Mouse (Mus musculus): ENCODE results near the gene Frs3. TPM values are rescaled to one million over a fixed set of nuclear protein-coding genes. Genes with fewer than 3 reads are reported as not detected.
A peak's percentile ranks its signal among the peaks of the same experiment; 100 is the strongest.
"Not testable (repeated sequence)": the region's sequence is repeated elsewhere in the genome, so short reads cannot be mapped to it uniquely, and the experiment has no call there.

Frs3 gene
- total RNA-seq (2021), result 1 to 10 TPM; 4.6 to 5.4 TPM
- long read RNA-seq, experiment 1, partial matches to known transcripts, result 1 of 4 reads
- long read RNA-seq, experiment 1, other reads (novel, unspliced or antisense), result 1 of 4 reads
- long read RNA-seq, experiment 2, partial matches to known transcripts, result 0 of 1 reads
- long read RNA-seq, experiment 2, other reads (novel, unspliced or antisense), result 1 of 1 reads

DNA sequence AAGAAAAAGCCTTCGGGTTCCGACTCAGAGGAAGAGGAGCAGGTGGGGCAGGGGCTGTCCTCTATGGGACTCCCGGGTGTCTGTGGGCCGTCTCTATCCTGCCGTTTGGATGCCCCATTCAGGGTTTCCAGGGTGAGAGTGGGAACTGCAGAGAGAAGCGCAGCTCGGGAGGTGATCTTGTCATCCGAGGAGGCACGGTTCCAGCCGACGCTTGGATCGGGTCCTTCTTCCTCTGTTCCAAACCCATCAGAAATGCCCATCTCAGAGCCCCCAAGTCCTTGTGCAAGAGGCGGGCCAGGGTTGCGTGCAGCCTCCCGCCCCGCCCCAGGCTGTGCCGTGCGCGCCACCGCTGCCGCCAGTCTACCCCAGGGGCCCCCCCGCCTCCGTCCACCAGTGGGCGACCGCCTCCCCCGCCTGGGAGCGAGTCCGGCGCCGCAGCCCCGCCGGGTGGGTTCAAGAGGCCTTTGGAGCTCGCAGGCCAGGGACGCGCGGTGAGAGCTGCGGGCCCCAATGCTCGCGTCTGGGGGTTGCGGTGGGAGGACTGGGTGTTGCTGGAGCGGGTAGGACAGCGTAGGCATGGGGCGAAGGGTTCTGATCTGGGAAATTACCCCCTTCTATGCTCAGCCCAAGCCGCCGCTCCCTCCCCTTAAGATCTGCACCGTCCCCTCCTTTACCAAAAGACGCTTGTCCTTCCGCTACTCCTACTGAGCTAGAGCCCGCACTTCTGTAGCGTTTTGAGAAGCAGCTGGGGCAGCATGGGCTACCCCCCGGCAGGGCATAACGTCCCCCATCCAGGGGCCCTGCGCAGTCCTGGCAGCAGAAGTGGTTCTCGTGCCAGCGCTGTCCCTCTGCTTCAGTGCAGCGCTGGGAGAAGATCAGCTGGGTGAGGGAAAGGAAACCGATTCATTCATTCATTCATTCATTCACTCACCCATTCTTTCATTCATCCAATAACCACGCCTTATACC, at the start of gene Frs3:
Gene Frs3 (plus strand): TSS at position 423 of the 968 bp plus-strand sequence.
- DNase-seq, result peak; percentile 70 to 75

DNA sequence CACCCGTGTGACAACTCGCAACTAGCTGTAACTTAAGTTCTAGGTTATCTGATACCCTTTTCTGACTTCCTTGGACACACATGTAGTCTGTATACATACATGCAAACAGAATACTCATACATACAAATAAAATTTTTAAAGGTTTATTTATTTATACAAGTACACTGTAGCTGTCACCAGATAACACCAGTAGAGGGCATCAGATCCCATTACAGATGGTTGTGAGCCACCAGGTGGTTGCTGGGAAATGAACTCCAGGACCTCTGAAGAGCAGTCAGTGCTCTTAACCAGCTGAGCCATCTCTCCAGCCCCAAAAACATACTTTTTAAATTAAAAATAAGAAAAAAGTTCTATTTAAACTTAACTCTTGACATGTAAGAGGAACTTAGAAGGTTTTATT, 45.8 kb upstream of the Frs3 start:
- DNase-seq, result no peak

- DNase-seq, result peak; percentile 39 to 66
Measured at GRCm38 (mm10) chr17:47646683-47647082, 42.1 kb upstream of the Frs3 start.

- DNase-seq, result no peak
Measured at GRCm38 (mm10) chr17:47648966-47649365, 39.9 kb upstream of the Frs3 start.

DNA sequence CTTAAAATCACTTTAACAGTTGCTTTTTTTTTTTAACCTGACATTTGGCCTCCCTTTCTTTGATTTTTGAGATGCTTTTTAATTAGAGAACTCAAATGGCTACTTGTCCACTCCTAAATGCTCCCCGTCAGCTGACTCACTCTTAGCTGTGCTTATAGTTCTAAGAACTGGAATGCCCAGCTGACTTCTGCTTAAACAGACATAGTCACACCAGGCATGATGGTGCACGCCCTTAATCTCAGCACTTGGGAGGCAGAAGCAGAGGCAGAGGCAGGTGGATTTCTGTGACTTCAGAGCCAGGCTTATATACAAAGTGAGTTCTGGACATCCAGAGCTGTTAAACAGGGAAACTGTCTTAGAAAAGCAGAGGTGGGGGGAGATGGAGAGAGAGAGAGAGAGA, 36.9 kb upstream of the Frs3 start:
- DNase-seq, result no peak

GRCm38 (mm10) chr17:47654346-47654745, 34.5 kb upstream of the Frs3 start:
- not testable (repeated sequence) for DNase-seq

DNA sequence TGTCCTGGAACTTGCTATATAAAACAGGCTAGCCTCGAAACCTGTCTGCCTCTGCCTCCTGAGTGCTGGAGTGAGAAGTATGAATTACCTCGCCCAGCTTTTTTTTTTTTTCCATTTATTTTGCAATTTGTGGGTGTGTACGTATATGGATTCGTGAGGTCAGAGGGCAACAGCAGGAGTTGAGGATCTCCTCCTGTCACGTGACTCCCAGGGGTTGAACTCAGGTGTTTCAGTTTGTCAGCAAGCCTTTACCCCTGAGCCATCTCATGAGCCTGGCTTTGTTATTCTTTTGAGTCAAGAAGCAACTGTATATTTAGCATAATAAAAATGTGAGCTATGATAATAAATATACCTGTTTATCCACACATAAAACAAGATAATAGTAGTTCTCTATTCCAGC, 33.1 kb upstream of the Frs3 start:
- no peak for DNase-seq

DNA sequence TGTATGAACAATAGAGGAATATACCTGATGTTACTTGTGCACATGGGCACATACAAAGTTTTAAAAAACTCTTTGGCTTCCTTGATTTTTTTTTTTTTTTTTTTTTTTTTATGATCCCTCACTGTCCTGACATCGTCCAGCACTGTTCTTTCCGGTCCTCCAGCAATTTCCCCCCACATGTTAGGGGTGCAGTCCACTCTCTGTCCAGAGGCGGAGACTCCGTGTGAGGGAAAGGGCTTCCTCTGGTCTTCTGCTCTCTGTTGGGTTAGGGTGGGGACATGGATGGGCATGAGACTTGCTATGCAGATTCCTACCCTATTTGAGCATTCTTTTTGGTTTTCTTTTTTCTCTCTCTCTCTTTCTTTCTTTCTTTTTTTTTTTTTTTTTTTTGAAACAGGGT, 30.9 kb upstream of the Frs3 start:
- DNase-seq, result no peak

GRCm38 (mm10) chr17:47658741-47659243, 30.0 kb upstream of the Frs3 start:
- DNase-seq, result peak in 1 of 2 experiments; percentile 34

- DNase-seq, result no peak
Measured at GRCm38 (mm10) chr17:47663009-47663713, 25.7 kb upstream of the Frs3 start.

DNA sequence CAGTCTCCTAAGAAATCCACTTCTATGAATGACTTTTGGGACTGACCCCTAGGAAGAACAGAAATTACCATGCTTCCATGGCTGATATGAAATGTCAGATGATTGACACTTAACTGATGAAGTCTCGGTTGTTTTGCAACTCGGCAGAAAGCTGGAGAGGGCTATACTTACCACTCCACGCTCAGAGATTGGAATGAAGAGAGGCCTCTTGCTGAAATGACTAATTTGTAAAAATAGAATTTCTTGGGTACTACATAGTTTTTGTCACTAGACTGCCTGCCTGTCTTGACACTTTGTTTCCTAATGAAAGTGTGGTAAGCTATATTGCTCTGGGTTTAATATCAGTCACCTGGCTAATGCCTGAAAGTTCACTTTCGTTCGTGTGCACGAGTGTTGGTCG, 24.4 kb upstream of the Frs3 start:
- no peak for DNase-seq

DNA sequence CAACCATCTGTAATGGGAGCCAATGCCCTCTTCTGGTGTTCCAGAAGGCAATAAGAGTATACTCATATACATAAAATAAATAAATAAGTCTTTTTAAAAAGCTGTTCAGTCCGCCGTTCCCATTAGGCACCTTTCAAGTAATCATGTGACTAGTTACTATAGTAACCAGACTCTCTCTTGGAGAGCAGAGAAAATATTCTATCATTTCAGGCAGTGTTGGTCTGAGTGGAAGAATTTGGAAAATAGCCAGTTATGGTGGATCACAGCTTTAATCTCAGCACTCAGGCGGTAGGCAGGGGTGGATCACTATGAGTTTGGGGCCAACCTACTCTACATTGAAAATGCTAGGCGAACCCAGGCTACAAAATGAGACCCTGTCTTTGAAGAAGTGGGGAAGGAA, 19.7 kb upstream of the Frs3 start:
- DNase-seq, result no peak

GRCm38 (mm10) chr17:47671988-47672310, 16.9 kb upstream of the Frs3 start:
- DNase-seq, result no peak

DNA sequence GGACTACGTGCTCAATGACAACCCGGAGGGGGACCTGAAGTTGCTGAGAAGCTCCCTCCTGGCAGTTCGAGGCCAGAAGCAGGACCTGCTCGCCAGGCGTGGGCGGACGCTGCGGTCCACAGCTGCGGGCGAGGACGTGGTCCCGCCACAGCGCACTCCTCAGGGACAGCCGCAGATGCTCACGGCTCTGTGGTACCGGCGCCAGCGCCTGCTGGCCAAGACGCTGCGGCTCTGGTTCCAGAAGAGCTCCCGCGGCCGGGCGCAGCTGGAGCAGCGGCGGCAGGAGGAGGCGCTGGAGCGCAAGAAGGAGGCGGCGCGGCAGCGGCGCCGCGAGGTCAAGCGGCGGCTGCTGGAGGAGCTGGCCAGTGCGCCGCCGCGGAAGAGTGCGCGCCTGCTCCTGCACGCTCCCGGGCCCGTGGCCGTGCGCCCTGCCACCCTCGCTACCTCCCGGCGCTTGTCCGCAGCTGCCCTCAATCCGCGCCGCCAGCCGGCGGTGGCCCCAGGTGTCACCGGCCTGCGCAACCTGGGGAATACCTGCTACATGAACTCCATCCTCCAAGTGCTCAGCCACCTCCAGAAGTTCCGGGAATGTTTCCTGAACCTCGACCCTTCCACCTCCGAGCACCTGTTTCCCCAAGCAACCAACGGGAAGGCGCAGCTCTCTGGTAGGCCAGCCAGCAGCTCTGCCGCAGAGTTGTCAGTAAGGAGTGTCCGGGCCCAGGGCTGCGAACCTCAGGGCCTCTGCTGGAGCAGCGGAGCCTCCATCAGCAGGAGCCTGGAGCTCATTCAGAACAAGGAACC, 16.3 kb upstream of the Frs3 start:
- peak; percentile 64 to 79 for DNase-seq

DNA sequence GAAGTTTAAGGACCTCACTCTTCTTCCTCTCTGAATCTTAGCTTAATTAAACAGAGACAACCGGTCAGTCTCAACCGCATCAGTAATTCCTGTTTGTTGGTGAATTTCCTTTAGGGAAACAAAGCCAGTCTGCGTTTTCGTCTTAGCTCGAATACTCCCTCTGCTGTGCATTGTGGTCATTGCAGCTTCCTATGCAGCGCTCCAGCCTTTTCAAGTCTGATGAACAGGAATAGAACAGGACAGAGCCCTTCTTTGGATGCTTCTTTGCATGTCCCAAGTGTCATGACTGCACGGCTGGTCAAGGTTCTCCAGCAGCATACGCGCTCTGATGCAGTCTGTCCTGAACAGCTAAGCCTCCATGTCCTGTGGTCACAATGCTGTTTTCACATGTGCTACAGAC, 12.2 kb upstream of the Frs3 start:
- peak; percentile 66 to 86 for DNase-seq

GRCm38 (mm10) chr17:47678238-47678637, 10.6 kb upstream of the Frs3 start:
- DNase-seq, result no peak

GRCm38 (mm10) chr17:47678702-47679101, 10.1 kb upstream of the Frs3 start:
- no peak for DNase-seq

DNA sequence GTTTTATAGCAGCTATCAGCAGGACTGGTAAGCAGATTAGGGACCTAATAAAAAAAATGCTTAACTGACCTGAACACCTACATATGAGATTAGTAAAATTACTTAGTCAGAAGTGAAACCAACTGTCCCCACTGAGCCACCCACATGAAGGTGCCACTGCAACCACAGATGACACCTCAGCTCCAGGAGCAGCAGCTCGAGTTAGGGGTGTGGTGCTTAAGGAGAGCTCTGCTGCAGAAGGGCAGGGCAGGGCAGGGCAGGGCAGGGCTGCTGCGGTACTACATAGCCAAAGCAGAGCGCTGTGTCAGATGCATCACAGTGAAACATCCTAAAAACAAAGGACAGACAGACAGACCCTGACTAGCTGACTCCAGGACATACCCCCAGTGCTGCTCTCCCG, 6.0 kb upstream of the Frs3 start:
- no peak for DNase-seq

DNA sequence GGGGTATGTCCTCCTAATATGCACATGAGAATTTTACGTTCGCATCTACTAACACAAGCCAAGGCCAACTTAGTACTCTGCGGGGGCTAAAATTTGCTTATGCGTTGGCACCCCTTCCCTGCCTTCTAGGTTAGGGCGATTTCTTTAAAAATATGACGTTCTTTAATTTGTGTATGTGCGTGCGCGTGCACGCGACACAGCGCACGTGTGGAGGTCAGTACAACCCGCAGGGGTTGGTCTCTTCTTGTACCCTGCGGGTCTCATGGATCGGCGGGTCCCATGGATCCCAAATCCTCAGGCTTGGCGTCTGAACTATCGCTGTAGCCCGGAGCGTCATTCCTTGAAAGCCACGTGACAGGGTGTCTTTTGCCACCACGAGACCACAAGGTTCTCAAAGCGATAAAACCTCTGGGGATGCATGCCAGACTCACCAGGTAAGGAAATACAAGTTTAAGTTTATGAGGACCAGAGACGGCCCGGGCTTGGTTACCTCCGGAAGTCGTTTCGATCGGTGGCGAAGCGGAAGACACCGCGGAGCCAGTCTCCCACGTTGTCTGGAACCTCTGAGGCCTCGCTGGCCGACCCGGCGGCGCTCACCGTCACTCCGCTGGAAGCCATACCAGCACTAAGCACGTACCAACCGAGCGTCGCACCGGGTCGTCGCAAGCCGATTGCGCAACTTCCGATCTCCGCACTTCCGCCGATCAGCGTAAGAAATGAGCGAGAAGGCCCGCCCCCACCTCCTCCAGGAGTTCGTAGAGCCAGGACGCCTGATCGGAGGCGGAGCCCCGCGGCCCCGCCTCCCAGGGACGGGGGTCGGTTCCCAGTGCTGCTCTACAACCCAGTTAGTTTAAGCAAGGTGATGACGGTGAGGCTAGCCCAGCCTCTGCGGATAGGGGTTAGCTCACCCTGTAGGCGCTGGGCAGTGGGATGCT, 1.2 kb upstream of the Frs3 start:
- DNase-seq, result peak; percentile 96 to 97

- DNase-seq, result no peak
Measured at GRCm38 (mm10) chr17:47688344-47688607, 554 bp upstream of the Frs3 start, which contains the start of gene Tomm6. Gene Tomm6 (minus strand): TSS chr17:47688386.

GRCm38 (mm10) chr17:47689894-47690293, 1.1 kb downstream of the Frs3 start:
- no peak for DNase-seq
